Mouse (Mus musculus) MEL (cell line): Measurements from ENCODE around the gene Runx3.

Experiments used
- ELF1 ChIP-seq: IDR thresholded peaks from 2 replicates; pipeline ENCODE4 v1.6.1; 2014; ENCODE audit warnings: low read depth, mild to moderate bottlenecking, inconsistent platforms, low read length, improper control_type of control experiment, moderate library complexity
- EP300 ChIP-seq, 2 experiments: IDR thresholded peaks; 2 replicates each; pipeline ENCODE4 v1.6.1; 2011; ENCODE audit warnings: improper control_type of control experiment in 2 of 2, low read length in 2 of 2, low read depth in 1 of 2, mild to moderate bottlenecking in 1 of 2
- ETS1 ChIP-seq: IDR thresholded peaks from 2 replicates; pipeline ENCODE4 v1.6.1; 2012; ENCODE audit warnings: low read depth, mild to moderate bottlenecking, inconsistent platforms, low read length, improper control_type of control experiment, moderate library complexity
- MAX ChIP-seq: IDR thresholded peaks from 2 replicates; pipeline ENCODE4 v1.6.1; 2011; ENCODE audit warnings: low read length, improper control_type of control experiment
- NELFE ChIP-seq: IDR thresholded peaks from 2 replicates; pipeline ENCODE4 v1.6.1; 2011; ENCODE audit warnings: low read depth, low read length, improper control_type of control experiment
- POLR2A ChIP-seq, 2 experiments: IDR thresholded peaks; 2 replicates each; pipeline ENCODE4 v1.6.1; 2011 to 2012; ENCODE audit warnings: low read length in 2 of 2, mild to moderate bottlenecking in 2 of 2, control low read depth in 1 of 2, improper control_type of control experiment in 1 of 2, low read depth in 1 of 2, moderate library complexity in 1 of 2; ENCODE audit not compliant: control insufficient read depth in 1 of 2, insufficient read depth in 1 of 2, poor library complexity in 1 of 2
- POLR2AphosphoS5 ChIP-seq: IDR thresholded peaks from 2 replicates; pipeline ENCODE4 v1.6.1; 2012; ENCODE audit warnings: low read depth, borderline replicate concordance, mild to moderate bottlenecking, inconsistent platforms, low read length, moderate library complexity, mixed read lengths
- TBP ChIP-seq: IDR thresholded peaks from 2 replicates; pipeline ENCODE4 v1.8.0; 2011; ENCODE audit warnings: low read depth, low read length, improper control_type of control experiment
- ZC3H11A ChIP-seq: IDR thresholded peaks from 2 replicates; pipeline ENCODE4 v1.6.1; 2012; ENCODE audit warnings: low read depth, mild to moderate bottlenecking, inconsistent platforms, low read length, improper control_type of control experiment
- ZNF384 ChIP-seq: IDR thresholded peaks from 2 replicates; pipeline ENCODE4 v1.6.1; 2012; ENCODE audit warnings: low read depth, mild to moderate bottlenecking, inconsistent platforms, low read length, improper control_type of control experiment

- TF ChIP-seq EP300 (IDR thresholded peaks at IDR 0.05; ENCODE audit: low read depth in 1 of 2, low read length in 2 of 2) (no peak), TBP (no peak), POLR2A (IDR thresholded peaks at IDR 0.05; ENCODE audit: control insufficient read depth in 1 of 2, insufficient read depth in 1 of 2, low read depth in 1 of 2, low read length in 2 of 2, poor library complexity in 1 of 2) (no peak), ETS1 (no peak), POLR2AphosphoS5 (no peak), ZC3H11A (no peak), ZNF384 (no peak), ELF1 (no peak), NELFE (no peak), MAX (no peak)
These were observed 4.7 kb downstream of the Runx3 start for GRCm38 (mm10) chr4:135125152-135125551.
